Mouse (Mus musculus): Measurements from ENCODE around the gene Kdelr3. TPM values are rescaled to one million over a fixed set of nuclear protein-coding genes. Genes with fewer than 3 reads are reported as not detected.
A peak's percentile ranks its signal among the peaks of the same experiment; 100 is the strongest.

The Kdelr3 gene
- total RNA-seq, 2 experiments from 2014 or later, result not detected

DNA sequence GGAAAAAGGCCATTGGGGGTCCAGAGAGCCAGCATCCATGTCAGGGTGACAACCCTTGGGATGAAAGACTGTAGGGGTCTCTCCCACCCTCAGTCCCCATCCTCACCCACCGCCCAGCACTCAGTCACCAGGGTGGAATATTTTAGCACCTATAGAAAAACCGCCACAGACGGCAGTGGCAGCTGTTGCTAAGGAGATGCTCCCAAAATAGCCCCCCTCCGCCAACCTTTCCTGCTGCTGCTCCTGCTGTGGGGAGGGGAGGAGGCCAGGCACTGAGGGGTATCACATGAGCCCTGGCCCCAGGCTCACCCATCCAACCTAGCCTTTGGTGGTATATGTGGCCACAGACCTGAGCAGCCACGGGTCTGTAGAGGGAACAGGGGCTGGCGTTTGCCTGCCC is 6.2 kb upstream of the Kdelr3 start:
- ATAC-seq (replicated peaks; ENCODE audit: low FRiP score, poor library complexity, severe bottlenecking), result no peak

DNA sequence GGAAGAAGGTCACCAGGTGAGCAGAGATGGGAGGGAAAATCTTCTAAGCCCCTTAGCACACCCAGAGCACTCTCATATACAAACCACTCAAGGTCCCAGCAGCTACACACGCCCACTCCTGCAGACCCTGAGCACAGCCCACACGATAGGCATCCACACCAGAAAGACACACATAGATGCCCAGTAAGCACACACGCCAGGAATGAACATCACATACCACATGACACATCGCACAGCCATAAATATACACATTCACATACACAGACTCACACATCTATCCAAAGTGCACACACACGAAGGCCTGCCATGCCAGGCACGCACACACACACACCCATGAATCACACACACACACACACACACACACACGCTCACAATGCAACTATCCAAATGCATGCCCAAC is 5.8 kb upstream of the Kdelr3 start:
- no peak for ATAC-seq (replicated peaks; ENCODE audit: low FRiP score, poor library complexity, severe bottlenecking)

DNA sequence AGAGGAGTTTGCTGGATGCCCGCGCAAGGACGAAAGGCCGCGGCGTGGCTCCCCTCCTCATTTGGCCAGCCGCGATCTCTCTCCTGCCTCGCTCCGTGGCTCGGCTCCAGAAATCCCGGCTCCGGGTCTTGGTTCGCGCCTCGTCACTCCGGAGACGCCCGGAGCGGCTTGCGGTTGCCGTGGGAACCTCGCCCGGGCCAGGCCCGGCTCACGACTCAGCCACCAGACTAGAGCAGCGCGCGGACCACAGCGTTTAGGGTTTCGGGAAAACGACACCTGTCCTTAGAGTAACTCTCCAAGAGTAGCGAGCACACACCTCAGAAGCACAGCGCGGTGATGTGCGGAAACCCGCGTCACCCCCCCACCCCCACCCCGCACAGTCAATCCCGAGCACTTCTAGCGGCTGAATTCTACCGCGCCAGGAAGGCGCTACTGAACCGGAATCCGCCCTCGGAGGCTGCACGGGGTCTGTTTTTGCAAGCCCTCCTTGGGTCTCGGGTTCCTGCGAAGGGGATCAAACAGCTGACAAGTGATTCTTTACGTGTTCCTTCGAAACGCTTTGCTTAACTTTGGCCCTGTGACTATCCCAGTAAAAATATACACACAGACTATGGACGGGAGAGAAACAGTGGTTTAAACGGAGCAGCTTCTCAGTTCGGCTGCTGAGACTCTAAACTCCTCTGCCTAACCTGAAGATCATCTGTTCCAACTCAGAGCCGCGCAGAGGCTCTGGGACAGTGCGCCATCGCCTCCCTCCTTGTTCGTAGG is 4.5 kb upstream of the Kdelr3 start:
- 0 out of 2 replicates have a peak, but pooled peaks have one; percentile 29 for ATAC-seq (replicated peaks; ENCODE audit: low FRiP score, poor library complexity, severe bottlenecking)

DNA sequence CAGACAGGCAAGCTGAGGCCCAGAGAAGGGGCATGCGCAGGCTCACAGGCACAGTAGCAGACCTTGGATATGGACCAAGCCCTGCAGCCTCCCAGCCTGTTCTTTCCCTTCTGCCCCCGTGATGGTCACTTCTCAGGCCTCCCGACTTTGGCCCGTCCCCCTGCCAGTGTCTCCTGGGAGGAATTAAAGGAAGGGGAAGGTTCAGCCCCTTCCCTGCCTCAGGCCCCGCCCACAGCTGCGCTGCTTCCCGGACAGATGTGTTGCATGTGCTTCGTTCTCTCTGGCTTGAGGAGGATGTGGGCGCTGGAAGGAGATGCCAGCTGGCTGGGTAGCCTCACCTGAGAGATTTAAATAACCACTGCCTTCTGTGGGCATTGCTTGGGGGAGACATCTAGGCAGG is 2.3 kb upstream of the Kdelr3 start:
- ATAC-seq (replicated peaks; ENCODE audit: low FRiP score, poor library complexity, severe bottlenecking), result no peak

DNA sequence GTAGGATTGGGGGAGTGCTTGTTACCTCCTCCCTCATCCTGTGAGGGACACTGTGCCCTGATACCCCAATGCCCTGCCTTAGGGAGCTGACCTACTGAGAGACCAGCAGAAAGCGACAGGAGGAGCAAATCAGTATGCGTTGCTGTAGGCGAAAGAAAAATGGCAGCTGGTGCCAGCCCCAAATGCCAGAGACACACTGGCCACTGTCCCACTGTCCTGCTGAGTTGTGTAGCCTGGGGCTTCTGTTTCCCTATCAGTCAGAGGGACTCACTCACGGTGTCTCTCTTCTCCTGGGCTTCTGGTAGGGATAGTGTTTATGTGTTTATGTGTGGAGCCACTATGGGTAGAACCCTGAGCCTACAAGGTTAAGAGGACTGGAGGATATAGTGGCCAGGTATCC is 1.5 kb downstream of the Kdelr3 start:
- ATAC-seq (replicated peaks; ENCODE audit: low FRiP score, poor library complexity, severe bottlenecking), result no peak

DNA sequence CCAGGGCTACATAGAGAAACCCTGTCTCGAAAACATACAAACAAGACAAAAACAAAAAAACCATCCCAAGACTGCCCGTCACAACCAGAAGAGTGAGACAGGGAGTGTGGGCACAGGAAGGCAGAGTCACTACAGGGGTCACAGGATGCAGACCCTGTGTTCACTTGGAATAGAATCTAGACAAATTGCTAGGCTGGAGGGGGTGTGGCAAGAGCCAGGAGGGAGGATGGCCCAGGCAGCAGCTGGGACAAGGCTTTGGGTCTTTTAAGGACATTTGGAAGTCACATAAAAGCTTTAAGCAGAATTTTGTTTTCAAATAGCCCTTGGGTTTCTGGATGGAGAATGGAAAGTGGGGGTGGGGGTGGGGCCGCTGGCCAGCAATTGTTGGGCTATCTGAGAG is 2.4 kb downstream of the Kdelr3 start:
- ATAC-seq (replicated peaks; ENCODE audit: low FRiP score, poor library complexity, severe bottlenecking), result no peak

DNA sequence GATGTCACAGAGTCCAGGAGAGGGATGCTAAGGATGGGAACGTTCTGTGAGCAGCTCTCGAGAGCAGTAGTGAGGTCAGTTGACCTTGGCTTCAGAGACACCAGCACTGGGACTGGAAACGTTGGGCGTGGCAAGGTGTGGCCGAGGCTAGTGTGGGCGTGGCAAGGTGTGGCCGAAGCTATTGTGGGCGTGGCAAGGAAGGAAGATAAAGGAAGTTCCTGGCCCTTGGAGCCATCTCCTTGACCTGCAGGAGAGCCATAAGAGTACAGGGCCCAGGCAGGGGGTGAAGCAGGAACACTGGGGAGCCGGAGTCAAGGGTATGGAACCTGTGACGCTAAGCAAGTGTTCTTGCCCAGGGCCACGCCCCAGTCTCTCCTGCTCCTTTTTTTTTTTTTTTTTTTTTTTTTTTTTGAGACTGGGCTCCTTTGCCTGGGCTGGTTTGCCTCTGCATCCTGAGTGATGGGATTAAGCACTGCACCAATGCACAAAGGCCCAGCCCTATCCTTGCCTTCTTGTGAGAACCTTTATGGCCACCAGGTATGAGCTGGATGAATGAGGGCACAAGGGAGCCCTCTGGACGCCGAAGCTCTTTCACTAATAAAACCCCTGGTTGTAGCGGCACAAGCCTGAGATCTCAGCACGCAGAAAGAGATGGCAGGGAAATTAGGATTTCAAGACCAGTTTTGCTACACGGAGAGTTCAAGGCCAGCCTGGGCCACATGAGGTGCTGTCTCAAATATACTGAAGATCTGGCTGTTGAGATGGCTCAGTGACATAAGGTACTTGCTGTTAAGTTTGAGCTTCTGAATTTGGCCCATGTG is 3.4 kb downstream of the Kdelr3 start:
- 0 out of 2 replicates have a peak, but pooled peaks have one; percentile 31 for ATAC-seq (replicated peaks; ENCODE audit: low FRiP score, poor library complexity, severe bottlenecking)

DNA sequence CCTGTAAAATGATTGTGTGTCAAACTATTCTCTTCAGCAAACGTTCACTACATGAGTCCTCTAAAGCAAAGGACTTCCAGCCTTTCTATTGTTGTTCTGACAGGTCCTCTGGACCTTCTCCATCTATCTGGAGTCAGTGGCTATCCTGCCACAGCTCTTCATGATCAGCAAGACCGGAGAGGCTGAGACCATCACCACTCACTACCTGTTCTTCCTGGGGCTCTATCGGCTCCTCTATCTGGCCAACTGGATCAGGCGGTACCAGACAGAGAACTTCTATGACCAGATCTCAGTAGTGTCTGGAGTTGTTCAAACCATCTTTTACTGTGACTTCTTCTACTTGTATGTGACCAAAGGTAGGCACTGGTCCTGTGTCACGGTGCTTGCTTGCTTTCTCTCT is 9.4 kb downstream of the Kdelr3 start:
- ATAC-seq (replicated peaks; ENCODE audit: low FRiP score, poor library complexity, severe bottlenecking), result no peak

DNA sequence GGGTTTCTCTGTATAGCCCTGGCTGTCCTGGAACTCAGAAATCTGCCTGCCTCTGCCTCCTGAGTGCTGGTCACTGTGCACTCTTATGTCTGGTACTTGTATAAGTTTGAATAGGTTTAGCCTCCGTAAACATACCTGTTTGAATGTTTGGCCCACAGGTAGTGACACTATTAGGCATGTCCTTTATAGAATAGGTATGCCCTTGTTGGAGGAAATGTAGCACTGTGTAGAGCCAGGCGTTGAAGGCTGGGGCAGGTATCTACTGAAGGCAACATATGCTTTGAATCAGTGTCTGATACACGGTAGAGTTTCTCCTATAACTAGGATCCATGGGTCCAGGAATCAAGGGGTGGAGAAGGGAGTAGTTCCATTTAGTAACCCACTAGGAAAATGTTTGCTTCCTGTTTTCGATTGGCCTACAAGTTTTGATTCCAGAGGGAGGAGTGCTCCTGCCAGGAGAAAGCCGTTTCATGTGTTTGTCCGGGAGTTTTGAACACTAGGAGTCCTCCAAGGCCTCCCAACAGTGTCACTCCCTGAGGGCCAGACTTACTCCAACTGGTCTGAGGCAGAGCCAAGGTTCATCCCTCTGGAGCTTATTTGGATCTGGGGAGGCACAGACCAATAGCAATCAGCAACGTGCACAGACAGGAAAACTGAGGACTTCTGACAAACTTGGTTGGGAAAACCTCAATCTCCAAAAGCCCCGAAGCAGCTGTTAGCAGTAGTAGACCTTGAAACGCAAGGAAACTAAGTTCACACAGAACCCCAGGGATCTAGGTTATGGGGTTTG is 10.0 kb downstream of the Kdelr3 start:
- no peak for ATAC-seq (replicated peaks; ENCODE audit: low FRiP score, poor library complexity, severe bottlenecking)

DNA sequence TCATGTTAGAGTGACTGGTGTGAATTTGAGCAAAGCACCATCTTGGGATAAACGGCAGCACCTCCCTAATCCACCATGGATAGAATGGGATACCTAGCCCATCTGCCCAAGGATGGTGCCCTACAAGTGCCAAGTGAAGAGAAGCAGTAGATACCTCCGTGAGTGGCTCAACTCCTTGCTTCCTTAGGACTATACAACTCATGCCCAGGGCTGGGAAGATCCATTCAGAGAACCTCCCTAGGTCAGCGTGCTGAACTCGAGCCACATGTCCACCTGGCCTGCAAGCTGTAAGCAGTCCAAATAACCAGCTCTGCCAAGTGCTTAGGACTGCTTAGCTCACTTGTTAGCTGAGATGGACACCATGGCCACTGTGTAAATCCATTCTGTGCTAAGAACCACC is 11.0 kb downstream of the Kdelr3 start:
- no peak for ATAC-seq (replicated peaks; ENCODE audit: low FRiP score, poor library complexity, severe bottlenecking)

DNA sequence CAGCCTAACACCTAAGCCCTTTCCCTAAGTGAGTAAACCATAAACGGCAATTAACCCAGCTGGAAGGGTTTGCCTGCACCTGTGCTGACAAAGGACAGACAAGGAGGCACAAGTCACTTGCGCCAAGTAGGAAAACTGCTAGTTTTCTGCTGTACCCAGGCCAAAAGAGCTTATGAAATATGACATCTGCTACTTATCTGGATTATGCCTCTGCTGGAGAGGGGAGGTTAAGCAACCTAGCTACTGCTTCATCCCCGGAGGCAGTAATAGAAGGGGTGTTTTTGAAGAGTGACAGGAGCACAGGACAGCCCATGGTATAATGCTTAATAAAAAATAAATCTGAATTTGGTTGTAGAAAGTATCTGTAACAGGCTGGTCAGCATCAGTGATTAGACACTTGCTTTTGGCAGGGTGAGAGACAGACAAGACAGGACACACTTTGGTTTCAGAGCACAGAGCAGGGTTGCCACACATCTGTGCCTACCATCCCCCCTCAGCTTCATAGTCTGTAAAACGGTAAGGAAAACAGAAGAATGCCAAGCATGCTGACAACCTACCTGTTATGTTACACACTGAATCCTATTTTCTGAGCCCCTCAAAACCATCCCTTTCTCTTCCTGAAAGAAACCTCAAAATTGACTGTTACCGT is 11.9 kb downstream of the Kdelr3 start:
- ATAC-seq (replicated peaks; ENCODE audit: low FRiP score, poor library complexity, severe bottlenecking), result no peak

DNA sequence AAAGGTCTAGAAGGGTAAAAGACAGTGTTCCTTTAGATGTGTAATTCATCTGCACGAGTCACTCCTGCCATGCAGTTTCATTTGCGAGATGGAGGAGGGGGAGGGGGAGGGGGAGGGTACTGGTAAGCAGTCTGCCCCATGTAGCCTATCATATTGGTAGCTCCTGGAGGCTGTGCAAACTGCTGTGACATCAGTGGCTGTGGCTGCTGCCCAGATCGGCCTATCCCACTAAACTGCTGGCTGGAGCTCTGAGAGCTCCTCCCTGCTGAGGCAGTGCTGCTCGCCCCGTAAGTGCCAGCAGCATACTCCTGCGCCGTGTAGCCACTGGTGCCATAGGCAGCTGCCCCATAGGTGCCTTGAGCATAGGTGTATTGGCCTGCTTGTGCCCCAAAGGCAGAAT is 13.7 kb downstream of the Kdelr3 start:
- ATAC-seq (replicated peaks; ENCODE audit: low FRiP score, poor library complexity, severe bottlenecking), result no peak

DNA sequence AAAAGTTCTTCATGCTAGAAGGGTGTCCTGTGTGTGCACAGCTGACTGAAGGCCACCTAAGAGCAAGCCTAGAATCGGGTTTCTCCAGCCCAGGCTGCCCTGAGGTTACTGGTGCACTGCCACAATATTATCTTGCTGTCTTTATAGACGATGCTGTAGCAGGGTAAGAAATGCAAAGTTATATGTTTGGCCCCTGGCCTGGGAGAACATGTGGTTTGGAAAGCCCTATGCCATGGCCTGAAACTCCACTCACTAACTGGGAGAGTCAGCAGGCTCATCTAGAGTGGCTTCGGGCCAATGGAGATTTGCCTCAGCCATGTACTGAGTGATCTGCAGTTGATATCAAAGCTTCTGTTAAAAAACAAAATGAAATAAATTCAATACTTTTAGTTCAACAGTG is 17.6 kb downstream of the Kdelr3 start:
- no peak for ATAC-seq (replicated peaks; ENCODE audit: low FRiP score, poor library complexity, severe bottlenecking)

DNA sequence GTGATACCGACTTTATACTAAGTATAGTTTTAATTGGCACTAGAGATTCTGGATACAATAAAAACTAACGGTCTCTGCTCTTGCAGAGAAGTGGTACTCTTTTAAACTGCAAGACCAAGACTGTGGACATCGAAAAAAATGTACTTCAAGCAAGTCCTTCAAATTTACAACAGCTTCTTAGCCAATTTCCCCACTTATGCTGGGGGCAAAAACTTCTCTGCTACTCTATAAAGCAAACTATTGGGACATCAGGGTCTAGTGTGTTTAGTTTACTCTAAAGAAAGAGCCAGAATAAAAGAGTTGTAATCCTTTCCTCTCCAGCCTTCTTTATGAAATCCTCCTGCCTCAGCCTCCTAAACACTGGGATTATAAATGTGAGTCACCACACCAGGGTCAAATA is 27.8 kb downstream of the Kdelr3 start:
- ATAC-seq (replicated peaks; ENCODE audit: low FRiP score, poor library complexity, severe bottlenecking), result no peak

DNA sequence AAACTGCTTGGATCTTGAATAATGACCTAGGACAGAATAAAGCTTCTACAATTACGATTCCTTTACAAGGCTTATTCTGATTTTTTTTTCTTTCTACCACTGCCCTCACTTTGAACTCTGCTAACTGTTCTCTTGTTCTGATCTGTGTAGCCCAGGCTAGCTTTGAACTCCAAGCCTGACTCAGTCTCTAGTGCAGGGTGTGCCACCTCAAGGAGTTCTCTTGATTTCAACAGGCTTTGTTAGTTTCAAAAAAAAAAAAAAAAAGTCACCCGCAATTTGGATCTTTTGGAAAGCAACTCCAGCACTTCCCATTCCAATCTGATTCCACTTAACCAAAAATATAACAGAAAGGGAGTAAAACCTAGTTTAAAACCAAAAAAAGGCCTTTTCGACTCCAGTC is 29.3 kb downstream of the Kdelr3 start:
- 0 out of 2 replicates have a peak, but pooled peaks have one; percentile 32 for ATAC-seq (replicated peaks; ENCODE audit: low FRiP score, poor library complexity, severe bottlenecking)

DNA sequence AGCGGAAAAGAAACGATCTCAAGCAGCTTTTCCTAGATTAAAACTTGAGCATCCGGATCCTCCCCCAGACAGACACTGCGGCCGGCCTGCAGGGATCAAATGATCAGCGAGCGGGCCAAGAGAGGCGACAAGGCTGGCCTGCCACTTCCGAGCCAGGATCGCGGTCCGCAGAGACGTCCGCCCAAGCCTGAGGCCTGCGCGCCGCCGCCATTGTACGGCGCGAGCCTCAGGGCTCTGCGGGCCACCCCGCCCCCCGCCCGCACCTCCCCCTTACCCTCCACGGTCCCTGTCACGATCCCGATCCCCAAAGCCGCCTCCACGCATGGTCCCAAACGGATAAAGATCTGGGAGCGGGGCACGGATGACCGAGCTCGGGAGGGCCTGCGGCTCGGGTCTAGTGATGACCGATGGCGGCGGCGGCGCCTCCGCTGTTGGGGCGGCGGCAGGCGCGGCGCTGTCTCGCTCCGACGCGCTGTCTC is 29.7 kb downstream of the Kdelr3 start:
- ATAC-seq (replicated peaks; ENCODE audit: low FRiP score, poor library complexity, severe bottlenecking), result peak; percentile 58

DNA sequence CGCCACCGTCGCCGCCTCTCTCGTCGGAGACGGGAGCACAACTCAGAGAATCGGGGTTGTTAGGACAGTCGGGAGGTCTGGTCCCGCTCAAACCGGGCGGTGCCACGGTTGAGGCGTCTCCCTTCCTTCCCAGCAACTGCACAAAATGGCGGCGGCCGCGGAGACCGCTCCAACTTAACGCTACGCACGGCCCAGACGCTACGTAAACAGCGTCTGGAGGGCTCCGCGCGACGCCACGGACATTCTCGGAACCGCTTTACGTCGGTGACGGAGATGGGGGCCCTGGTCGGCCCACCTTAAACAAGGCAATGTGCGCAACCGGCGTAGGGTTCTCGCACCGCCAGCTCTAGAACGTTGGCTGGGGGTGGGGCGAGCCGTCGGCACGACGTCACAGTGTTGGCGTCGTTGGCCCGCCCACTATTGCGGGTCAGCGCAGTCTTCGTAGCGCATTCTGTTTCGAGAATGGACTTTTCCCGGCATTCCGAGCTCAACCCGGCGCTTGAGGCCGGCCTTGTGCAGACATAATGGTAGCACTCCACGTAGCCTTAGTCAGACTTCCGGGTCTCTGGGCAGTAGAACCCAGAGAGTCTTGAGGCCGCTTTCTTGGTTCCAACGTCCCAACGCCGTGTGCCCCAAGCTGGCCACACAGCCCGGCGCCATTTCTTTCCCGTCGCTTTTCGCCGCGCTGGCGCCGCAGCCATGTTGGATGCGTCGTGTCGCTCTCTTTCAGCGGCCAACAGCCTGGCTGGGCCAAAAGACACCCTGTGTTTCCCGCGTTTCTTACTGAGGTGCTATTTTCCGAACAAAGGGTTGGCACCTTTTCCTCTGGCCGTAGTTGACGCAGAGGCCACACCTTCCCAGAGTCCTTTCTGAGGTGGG is 30.4 kb downstream of the Kdelr3 start, which contains the start of gene Ddx17:
Gene Ddx17, minus strand, starts transcription at position 332 of the 879 bp plus-strand sequence.
- ATAC-seq (replicated peaks; ENCODE audit: low FRiP score, poor library complexity, severe bottlenecking), result peak; percentile 91

DNA sequence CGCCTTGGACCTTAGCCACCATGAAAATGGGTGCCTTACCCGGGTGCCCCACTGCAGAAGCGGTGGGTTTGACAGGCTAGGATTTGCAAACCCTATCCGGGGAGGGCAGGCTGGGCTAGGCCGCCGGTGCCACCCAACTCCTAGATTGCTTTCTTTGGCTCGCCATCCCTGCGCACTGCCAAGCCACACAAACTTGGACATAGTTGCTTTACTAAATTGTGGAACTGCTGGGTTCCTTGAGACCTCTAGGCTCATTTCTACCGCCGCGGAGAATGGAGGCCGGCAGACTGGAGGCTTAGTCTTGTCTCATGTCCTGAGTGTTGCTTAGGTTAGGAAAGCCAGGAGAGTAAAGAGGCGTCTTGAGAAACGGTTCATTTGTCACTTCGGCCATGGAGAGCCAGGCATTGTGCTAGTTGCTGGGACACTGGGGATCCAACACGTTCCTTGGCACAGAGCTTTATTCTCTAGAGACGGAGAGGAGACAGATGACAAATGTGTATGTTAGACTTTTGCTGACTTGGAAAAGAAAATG is 31.1 kb downstream of the Kdelr3 start:
- 0 out of 2 replicates have a peak, but pooled peaks have one; percentile 3 for ATAC-seq (replicated peaks; ENCODE audit: low FRiP score, poor library complexity, severe bottlenecking)
